Mouse (Mus musculus) bone marrow, adult 2 months (tissue): ENCODE results near the gene Tnnc1.

Experiments used
- CTCF ChIP-seq: fragments of 200-500 bp; IDR thresholded peaks from 2 replicates; pipeline ENCODE4 v1.5.1; 2011; ENCODE audit warnings: low read length, control low read depth; ENCODE audit not compliant: control insufficient read depth, insufficient read depth
- POLR2A ChIP-seq: fragments of 200-500 bp; IDR thresholded peaks from 2 replicates; pipeline ENCODE4 v1.6.1; 2011; ENCODE audit warnings: low read depth, mild to moderate bottlenecking, control low read depth, low read length, borderline replicate concordance; ENCODE audit not compliant: control insufficient read depth

- no peak for TF ChIP-seq CTCF
- TF ChIP-seq POLR2A: no peak
Measured at GRCm38 (mm10) chr14:31181512-31181911, 26.6 kb upstream of the Tnnc1 start.
